Mouse (Mus musculus): ENCODE results near the gene Hnrnpr. TPM values are rescaled to one million over a fixed set of nuclear protein-coding genes. Genes with fewer than 3 reads are reported as not detected.
A peak's percentile ranks its signal among the peaks of the same experiment; 100 is the strongest.

Hnrnpr gene
- polyA plus RNA-seq, 1 experiment, result 76.2 TPM

- TF ChIP-seq CTCF (IDR thresholded peaks at IDR 0.05; ENCODE audit: control insufficient read depth, insufficient read depth, low read length) (no peak), POLR2A (IDR thresholded peaks at IDR 0.05; ENCODE audit: borderline replicate concordance, control insufficient read depth, low read depth, low read length) (no peak)
- H3K4me1 ChIP-seq (ENCODE audit: control insufficient read depth, insufficient read depth, low read length), result no peaks in the 10 kb centered on the region
- H3K4me3 ChIP-seq (replicated peaks; ENCODE audit: control insufficient read depth, low read depth, low read length), result no peak overlapping the region
- H3K27ac ChIP-seq (ENCODE audit: control insufficient read depth, insufficient read depth, low read depth, low read length, poor library complexity), result no peak overlapping the region
- 94% methylated on average over 39 of the region's 39 CpGs for WGBS
Observed at GRCm38 (mm10) chr4:136290781-136291595, 19.8 kb upstream of the Hnrnpr start.

- H3K27ac ChIP-seq (ENCODE audit: control insufficient read depth, insufficient read depth, low read depth, low read length, poor library complexity), result no peak overlapping the region
- no peaks in the 10 kb centered on the region for H3K4me1 ChIP-seq (ENCODE audit: control insufficient read depth, insufficient read depth, low read length)
- H3K4me3 ChIP-seq (replicated peaks; ENCODE audit: control insufficient read depth, low read depth, low read length), result no peak overlapping the region
- TF ChIP-seq CTCF (IDR thresholded peaks at IDR 0.05; ENCODE audit: control insufficient read depth, insufficient read depth, low read length), result no peak
- no peak for TF ChIP-seq POLR2A (IDR thresholded peaks at IDR 0.05; ENCODE audit: borderline replicate concordance, control insufficient read depth, low read depth, low read length)
- WGBS, result 93% methylated on average over 6 of the region's 6 CpGs
Observed at GRCm38 (mm10) chr4:136291692-136292091, 19.1 kb upstream of the Hnrnpr start.

GRCm38 (mm10) chr4:136295941-136296340 lies 14.8 kb upstream of the Hnrnpr start:
- 85% methylated on average over 7 of the region's 7 CpGs for WGBS
- Histone ChIP-seq H3K27ac (ENCODE audit: control insufficient read depth, insufficient read depth, low read depth, low read length, poor library complexity) (no peak overlapping the region), H3K4me1 (ENCODE audit: control insufficient read depth, insufficient read depth, low read length) (no peaks in the 10 kb centered on the region), H3K4me3 (replicated peaks; ENCODE audit: control insufficient read depth, low read depth, low read length) (no peak overlapping the region)
- TF ChIP-seq CTCF (IDR thresholded peaks at IDR 0.05; ENCODE audit: control insufficient read depth, insufficient read depth, low read length), result no peak
- no peak for TF ChIP-seq POLR2A (IDR thresholded peaks at IDR 0.05; ENCODE audit: borderline replicate concordance, control insufficient read depth, low read depth, low read length)

- Histone ChIP-seq H3K27ac (ENCODE audit: control insufficient read depth, insufficient read depth, low read depth, low read length, poor library complexity) (no peak overlapping the region), H3K4me1 (ENCODE audit: control insufficient read depth, insufficient read depth, low read length) (no peaks in the 10 kb centered on the region), H3K4me3 (replicated peaks; ENCODE audit: control insufficient read depth, low read depth, low read length) (no peak overlapping the region)
- no peak for TF ChIP-seq POLR2A (IDR thresholded peaks at IDR 0.05; ENCODE audit: borderline replicate concordance, control insufficient read depth, low read depth, low read length)
- no peak for TF ChIP-seq CTCF (IDR thresholded peaks at IDR 0.05; ENCODE audit: control insufficient read depth, insufficient read depth, low read length)
- WGBS, result 69% methylated on average over 4 of the region's 4 CpGs
Observed at GRCm38 (mm10) chr4:136302462-136302861, 8.3 kb upstream of the Hnrnpr start.

GRCm38 (mm10) chr4:136304181-136304580 lies 6.6 kb upstream of the Hnrnpr start:
- no peak for TF ChIP-seq POLR2A (IDR thresholded peaks at IDR 0.05; ENCODE audit: borderline replicate concordance, control insufficient read depth, low read depth, low read length)
- TF ChIP-seq CTCF (IDR thresholded peaks at IDR 0.05; ENCODE audit: control insufficient read depth, insufficient read depth, low read length), result no peak
- Histone ChIP-seq H3K4me1 (ENCODE audit: control insufficient read depth, insufficient read depth, low read length) (no peaks in the 10 kb centered on the region; the same call in 1 of the 2 replicates), H3K27ac (ENCODE audit: control insufficient read depth, insufficient read depth, low read depth, low read length, poor library complexity) (no peak overlapping the region), H3K4me3 (replicated peaks; ENCODE audit: control insufficient read depth, low read depth, low read length) (no peak overlapping the region)
- 59% methylated on average over 2 of the region's 2 CpGs for WGBS

GRCm38 (mm10) chr4:136308355-136308754 lies 2.4 kb upstream of the Hnrnpr start:
- Histone ChIP-seq H3K4me1 (ENCODE audit: control insufficient read depth, insufficient read depth, low read length) (no peaks in the 10 kb centered on the region; the same call in 1 of the 2 replicates), H3K27ac (ENCODE audit: control insufficient read depth, insufficient read depth, low read depth, low read length, poor library complexity) (no peak overlapping the region), H3K4me3 (replicated peaks; ENCODE audit: control insufficient read depth, low read depth, low read length) (no peak overlapping the region)
- TF ChIP-seq CTCF (IDR thresholded peaks at IDR 0.05; ENCODE audit: control insufficient read depth, insufficient read depth, low read length) (no peak), POLR2A (IDR thresholded peaks at IDR 0.05; ENCODE audit: borderline replicate concordance, control insufficient read depth, low read depth, low read length) (no peak)
- WGBS, result 79% methylated on average over 2 of the region's 2 CpGs

GRCm38 (mm10) chr4:136309780-136310179 lies 962 bp upstream of the Hnrnpr start:
- WGBS, result under 1% methylated on average over 11 of the region's 11 CpGs
- no peak overlapping the region for H3K27ac ChIP-seq (ENCODE audit: control insufficient read depth, insufficient read depth, low read depth, low read length, poor library complexity)
- H3K4me3 ChIP-seq (replicated peaks; ENCODE audit: control insufficient read depth, low read depth, low read length), result peak overlapping the region; percentile 81
- H3K4me1 ChIP-seq (ENCODE audit: control insufficient read depth, insufficient read depth, low read length), result no peaks in the 10 kb centered on the region; the same call in 1 of the 2 replicates
- TF ChIP-seq POLR2A (IDR thresholded peaks at IDR 0.05; ENCODE audit: borderline replicate concordance, control insufficient read depth, low read depth, low read length) (no peak), CTCF (IDR thresholded peaks at IDR 0.05; ENCODE audit: control insufficient read depth, insufficient read depth, low read length) (no peak)

- Histone ChIP-seq H3K4me1 (ENCODE audit: control insufficient read depth, insufficient read depth, low read length) (no peaks in the 10 kb centered on the region; the same call in 1 of the 2 replicates), H3K27ac (ENCODE audit: control insufficient read depth, insufficient read depth, low read depth, low read length, poor library complexity) (peak overlapping the region; percentile 84), H3K4me3 (replicated peaks; ENCODE audit: control insufficient read depth, low read depth, low read length) (peak overlapping the region; percentile 73)
- WGBS, result under 1% methylated on average over 73 of the region's 81 CpGs
- TF ChIP-seq CTCF (IDR thresholded peaks at IDR 0.05; ENCODE audit: control insufficient read depth, insufficient read depth, low read length) (no peak), POLR2A (IDR thresholded peaks at IDR 0.05; ENCODE audit: borderline replicate concordance, control insufficient read depth, low read depth, low read length) (peak; percentile 57; the same call in 1 of the 2 replicates)
Observed at GRCm38 (mm10) chr4:136311042-136311999, 579 bp downstream of the Hnrnpr start.

Data from bone marrow, adult 2 months (tissue).